Mouse (Mus musculus): ENCODE measurements at regions not wholly inside any gene's neighbourhood (a gene's known extent, or its start where the extent isn't known, plus 50 kb on each side); places are given as distances from the start of the nearest gene placed in this dataset.

- H3K27ac ChIP-seq (ENCODE audit: low read depth, low read length), result 0 out of 2 replicates have a peak overlapping the region, but pooled peaks have one; percentile 0
Observed at GRCm38 (mm10) chr16:5382228-5382884, 126.6 kb upstream of the Eef2kmt start.

DNA sequence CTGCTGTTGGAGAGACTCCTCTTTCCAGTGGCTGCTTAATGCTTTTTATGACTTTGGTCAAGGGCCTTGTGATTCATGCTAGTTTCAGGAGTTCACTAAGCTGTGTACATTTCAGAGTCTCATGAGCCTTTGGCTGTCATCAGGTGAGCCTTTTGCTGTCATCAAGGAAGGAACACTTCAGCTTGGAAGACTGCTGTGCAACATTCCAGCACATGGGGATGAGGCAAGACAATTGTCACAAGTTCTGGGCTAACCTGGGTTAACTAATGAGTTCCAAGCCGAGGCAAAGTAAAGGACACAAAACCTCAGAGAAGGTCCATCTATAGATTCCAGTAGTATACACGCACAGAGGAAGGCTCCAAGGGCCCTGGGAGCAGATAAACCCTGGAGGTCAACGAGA, 124.8 kb upstream of the Eef2kmt start:
- no peak overlapping the region for H3K27ac ChIP-seq (ENCODE audit: low read depth, low read length)
- H3K4me1 ChIP-seq (ENCODE audit: insufficient read depth, low read length), result no peaks in the 10 kb centered on the region
- H3K9ac ChIP-seq (replicated peaks; ENCODE audit: low read length, poor library complexity, severe bottlenecking), result no peak overlapping the region
- WGBS, result 88% methylated on average over 3 of the region's 3 CpGs
- no peaks in the 10 kb centered on the region for H3K9me3 ChIP-seq (ENCODE audit: low read length)
- no peak overlapping the region for H3K4me2 ChIP-seq (ENCODE audit: low read depth, low read length, poor library complexity, severe bottlenecking)
- no peaks in the 10 kb centered on the region for H3K36me3 ChIP-seq (ENCODE audit: insufficient read depth, low read length)
- no peak overlapping the region for H3K4me3 ChIP-seq (ENCODE audit: low read depth, low read length)
- ATAC-seq (ENCODE audit: low FRiP score) (no peak), DNase-seq (ENCODE audit: low spot score) (no peak)
- TF ChIP-seq CTCF (IDR thresholded peaks at IDR 0.05), result no peak
- H3K27me3 ChIP-seq (ENCODE audit: insufficient read depth, low read length), result no peaks in the 10 kb centered on the region

More at GRCm38 (mm10) chr16:5382228-5382884, 126.6 kb upstream of the Eef2kmt start:
- 25% methylated on average over 6 of the region's 6 CpGs for WGBS
- no peak overlapping the region for H3K4me2 ChIP-seq (ENCODE audit: low read depth, low read length, poor library complexity, severe bottlenecking)
- H3K4me1 ChIP-seq (ENCODE audit: insufficient read depth, low read length), result no peaks in the 10 kb centered on the region
- DNase-seq (ENCODE audit: low spot score), result peak; percentile 47
- H3K4me3 ChIP-seq (ENCODE audit: low read depth, low read length), result no peak overlapping the region
- H3K27me3 ChIP-seq (ENCODE audit: insufficient read depth, low read length), result no peaks in the 10 kb centered on the region
- no peak overlapping the region for H3K9ac ChIP-seq (replicated peaks; ENCODE audit: low read length, poor library complexity, severe bottlenecking)
- H3K36me3 ChIP-seq (ENCODE audit: insufficient read depth, low read length), result no peaks in the 10 kb centered on the region
- TF ChIP-seq CTCF (IDR thresholded peaks at IDR 0.05), result no peak
- H3K9me3 ChIP-seq (ENCODE audit: low read length), result no peaks in the 10 kb centered on the region
- no peak for ATAC-seq (ENCODE audit: low FRiP score)

- H3K9ac ChIP-seq (replicated peaks; ENCODE audit: low read length, poor library complexity, severe bottlenecking), result no peak overlapping the region
- no peak overlapping the region for H3K4me3 ChIP-seq (ENCODE audit: low read depth, low read length)
- no peak for TF ChIP-seq CTCF (IDR thresholded peaks at IDR 0.05)
- H3K9me3 ChIP-seq (ENCODE audit: low read length), result no peaks in the 10 kb centered on the region
- H3K27ac ChIP-seq (ENCODE audit: low read depth, low read length), result no peak overlapping the region
- no peaks in the 10 kb centered on the region for H3K4me1 ChIP-seq (ENCODE audit: insufficient read depth, low read length)
- no peaks in the 10 kb centered on the region for H3K27me3 ChIP-seq (ENCODE audit: insufficient read depth, low read length)
- H3K36me3 ChIP-seq (ENCODE audit: insufficient read depth, low read length), result no peaks in the 10 kb centered on the region
- H3K4me2 ChIP-seq (ENCODE audit: low read depth, low read length, poor library complexity, severe bottlenecking), result no peak overlapping the region
- DNase-seq (ENCODE audit: low spot score) (no peak), ATAC-seq (ENCODE audit: low FRiP score) (no peak)
- WGBS, result 95% methylated on average over 3 of the region's 3 CpGs
Observed at GRCm38 (mm10) chr16:5377001-5377400, 121.2 kb upstream of the Eef2kmt start.

- no peak overlapping the region for H3K9ac ChIP-seq (replicated peaks; ENCODE audit: low read length, poor library complexity, severe bottlenecking)
- H3K9me3 ChIP-seq (ENCODE audit: low read length), result no peaks in the 10 kb centered on the region
- DNase-seq (ENCODE audit: low spot score), result no peak
- no peak for TF ChIP-seq CTCF (IDR thresholded peaks at IDR 0.05)
- no peak overlapping the region for H3K4me2 ChIP-seq (ENCODE audit: low read depth, low read length, poor library complexity, severe bottlenecking)
- H3K4me3 ChIP-seq (ENCODE audit: low read depth, low read length), result no peak overlapping the region
- H3K4me1 ChIP-seq (ENCODE audit: insufficient read depth, low read length), result no peaks in the 10 kb centered on the region
- no peak overlapping the region for H3K27ac ChIP-seq (ENCODE audit: low read depth, low read length)
- H3K36me3 ChIP-seq (ENCODE audit: insufficient read depth, low read length), result no peaks in the 10 kb centered on the region
- 69% methylated on average over 6 of the region's 6 CpGs for WGBS
- ATAC-seq (ENCODE audit: low FRiP score), result no peak
- no peaks in the 10 kb centered on the region for H3K27me3 ChIP-seq (ENCODE audit: insufficient read depth, low read length)
Observed at GRCm38 (mm10) chr16:5374818-5375605, 119.2 kb upstream of the Eef2kmt start.

GRCm38 (mm10) chr16:5371175-5371893, 115.6 kb upstream of the Eef2kmt start:
- Histone ChIP-seq H3K4me3 (ENCODE audit: low read depth, low read length) (no peak overlapping the region), H3K9me3 (ENCODE audit: low read length) (no peaks in the 10 kb centered on the region), H3K4me2 (ENCODE audit: low read depth, low read length, poor library complexity, severe bottlenecking) (no peak overlapping the region), H3K9ac (replicated peaks; ENCODE audit: low read length, poor library complexity, severe bottlenecking) (no peak overlapping the region), H3K36me3 (ENCODE audit: insufficient read depth, low read length) (no peaks in the 10 kb centered on the region), H3K4me1 (ENCODE audit: insufficient read depth, low read length) (no peaks in the 10 kb centered on the region), H3K27ac (ENCODE audit: low read depth, low read length) (no peak overlapping the region), H3K27me3 (ENCODE audit: insufficient read depth, low read length) (no peaks in the 10 kb centered on the region)
- no peak for ATAC-seq (ENCODE audit: low FRiP score)
- TF ChIP-seq CTCF (IDR thresholded peaks at IDR 0.05), result no peak
- no peak for DNase-seq (ENCODE audit: low spot score)
- WGBS, result 84% methylated on average over 4 of the region's 4 CpGs

DNA sequence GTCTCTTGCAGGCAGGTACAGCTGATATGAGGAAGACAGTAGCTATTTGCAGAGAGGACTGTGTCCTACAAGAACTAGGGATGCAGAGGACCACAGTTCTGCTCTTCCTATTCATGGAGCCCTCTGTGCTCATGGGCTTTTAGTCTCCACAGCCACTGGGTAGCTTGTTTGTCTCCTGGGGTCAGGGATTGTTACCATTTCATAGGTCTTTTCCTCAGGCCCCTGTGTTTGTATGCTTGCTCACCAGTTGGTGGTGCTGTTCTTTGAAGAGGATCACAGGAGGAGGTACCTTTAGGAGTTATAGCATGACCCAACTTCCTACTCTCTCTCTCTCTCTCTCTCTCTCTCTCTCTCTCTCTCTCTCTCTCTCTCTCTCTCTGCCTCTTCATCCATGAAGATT, 114.7 kb upstream of the Eef2kmt start:
- H3K4me3 ChIP-seq (ENCODE audit: low read depth, low read length), result no peak overlapping the region
- H3K9ac ChIP-seq (replicated peaks; ENCODE audit: low read length, poor library complexity, severe bottlenecking), result no peak overlapping the region
- DNase-seq (ENCODE audit: low spot score) (no peak), ATAC-seq (ENCODE audit: low FRiP score) (no peak)
- H3K4me1 ChIP-seq (ENCODE audit: insufficient read depth, low read length), result no peaks in the 10 kb centered on the region
- H3K27me3 ChIP-seq (ENCODE audit: insufficient read depth, low read length), result no peaks in the 10 kb centered on the region
- H3K36me3 ChIP-seq (ENCODE audit: insufficient read depth, low read length), result no peaks in the 10 kb centered on the region
- H3K4me2 ChIP-seq (ENCODE audit: low read depth, low read length, poor library complexity, severe bottlenecking), result no peak overlapping the region
- 0 out of 2 replicates have a peak, but pooled peaks have one; percentile 13 for TF ChIP-seq CTCF (IDR thresholded peaks at IDR 0.05)
- H3K27ac ChIP-seq (ENCODE audit: low read depth, low read length), result no peak overlapping the region
- H3K9me3 ChIP-seq (ENCODE audit: low read length), result no peaks in the 10 kb centered on the region
